Mouse (Mus musculus) G1E (cell line): ENCODE results near the gene Gtf2e1.

ENCODE experiments used
- CTCF ChIP-seq: IDR thresholded peaks from 2 replicates; pipeline ENCODE4 v1.5.1; 2012; ENCODE audit warnings: low read depth, low read length, inconsistent platforms, mixed read lengths
- GATA1 ChIP-seq: IDR thresholded peaks from 2 replicates; pipeline ENCODE4 v1.6.1; 2012; ENCODE audit warnings: borderline replicate concordance, low read length, inconsistent platforms, mixed read lengths
- GATA2 ChIP-seq: IDR thresholded peaks from 2 replicates; pipeline ENCODE4 v1.6.1; 2012; ENCODE audit warnings: low read depth, low read length, inconsistent platforms, borderline replicate concordance

GRCm38 (mm10) chr16:37575325-37575724 is 35.7 kb upstream of the Gtf2e1 start:
- TF ChIP-seq CTCF (no peak), GATA1 (no peak), GATA2 (no peak)
